Mouse (Mus musculus) E14TG2a.4 (cell line): ENCODE measurements around the gene Wdr46.
A peak's percentile ranks its signal among the peaks of the same experiment; 100 is the strongest.

Source experiments
- CTCF ChIP-seq: conservative IDR thresholded peaks from 2 replicates; pipeline ENCODE4 v1.5.1; 2014; ENCODE audit warnings: low read length
- NANOG ChIP-seq: IDR thresholded peaks from 2 replicates; pipeline ENCODE4 v1.6.1; 2014; ENCODE audit warnings: borderline replicate concordance, low read length, mixed read lengths
- POU5F1 ChIP-seq: IDR thresholded peaks from 2 replicates; pipeline ENCODE4 v1.6.1; 2014; ENCODE audit warnings: low read length, borderline replicate concordance

DNA sequence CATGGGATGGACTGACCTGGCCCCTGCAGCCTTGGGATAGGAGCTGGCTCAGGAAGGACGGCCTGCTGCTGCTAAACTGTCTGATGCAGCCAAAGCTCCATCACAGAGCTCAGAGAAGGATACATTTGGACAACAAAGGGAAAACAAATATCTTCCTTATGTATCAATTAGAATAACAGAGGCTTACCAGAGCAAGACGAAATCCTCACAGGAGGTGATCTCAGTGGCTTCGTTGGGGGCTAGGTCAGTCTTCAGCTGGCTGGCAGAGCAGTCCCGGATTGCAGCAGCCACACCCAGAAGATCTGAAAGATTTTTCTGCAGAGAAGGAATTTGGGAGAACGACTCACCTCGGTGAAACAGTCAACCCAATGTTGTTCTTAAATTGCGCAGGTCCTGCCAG, 48.0 kb upstream of the Wdr46 start:
- TF ChIP-seq NANOG: peak; percentile 74
- no peak for TF ChIP-seq CTCF
- TF ChIP-seq POU5F1: no peak; the same call in 1 of the 2 replicates
